In genomic region chr11:70319614-70320013, GRCm38 (mm10) we compare ENCODE assay signal across 24 mouse cellular contexts. TPM values are rescaled to one million over a fixed set of nuclear protein-coding genes. Genes with fewer than 3 reads are reported as not detected.
"Had no signal": no experiment of that assay in that cellular context is flagged by ENCODE, and none has a peak within 500 bp of the region (broad histone marks: within the 10 kb centered on the region; RNA-seq: fewer than 3 reads in every experiment).

No protein-coding gene starts in this region.

- H3K9me3 ChIP-seq: midbrain, embryonic 10.5 days; midbrain, embryonic 12.5 days; neural tube, embryonic 13.5 days; neural tube, embryonic 15.5 days had no signal

- H3K27ac ChIP-seq: liver, embryonic 14.5 days; midbrain, embryonic 10.5 days; midbrain, embryonic 12.5 days; neural tube, embryonic 13.5 days; neural tube, embryonic 15.5 days had no signal

- ATAC-seq: midbrain, embryonic 16.5 days had no signal

- DNase-seq: lung, adult 18-20 months; lung, embryonic 14.5 days; lung, postnatal 14 days; lung, postnatal 4 days; midbrain, embryonic 14.5 days; retina, postnatal 1 day; right cerebral cortex, adult 18-20 months; right cerebral cortex, postnatal 25 days; right cerebral cortex, postnatal 4 days; spleen, adult 18-20 months; thymus, adult 2 months; thymus, postnatal 25 days; thymus, postnatal 4 days had no signal

- H3K36me3 ChIP-seq: midbrain, embryonic 10.5 days; midbrain, embryonic 12.5 days; neural tube, embryonic 13.5 days; neural tube, embryonic 15.5 days had no signal

- H3K4me3 ChIP-seq: midbrain, embryonic 10.5 days; midbrain, embryonic 12.5 days; myocyte; neural tube, embryonic 13.5 days; neural tube, embryonic 15.5 days had no signal

- H3K9ac ChIP-seq: liver, embryonic 14.5 days; lung, embryonic 14.5 days; midbrain, embryonic 12.5 days; neural tube, embryonic 13.5 days; neural tube, embryonic 15.5 days had no signal

- H3K4me2 ChIP-seq: lung, embryonic 14.5 days; midbrain, embryonic 12.5 days; neural tube, embryonic 13.5 days; neural tube, embryonic 15.5 days had no signal

RNA-seq across cellular contexts. Expression of gene Alox12e, which starts 2.8 kb away (rescaled TPM):
- total RNA-seq: megakaryocyte-erythroid progenitor cell, adult 5-6 weeks had no signal
- polyA plus RNA-seq: lung, embryonic 14.5 days; midbrain, embryonic 10.5 days; midbrain, embryonic 12.5 days; midbrain, embryonic 14.5 days; midbrain, embryonic 16.5 days; myocyte; neural tube, embryonic 11.5 days; neural tube, embryonic 13.5 days; neural tube, embryonic 15.5 days; stomach, embryonic 14.5 days; stomach, embryonic 16.5 days had no signal

RNA-seq across cellular contexts. Expression of gene Alox15, which starts 32.2 kb away (rescaled TPM):
- total RNA-seq: megakaryocyte-erythroid progenitor cell, adult 5-6 weeks had no signal
- polyA plus RNA-seq: midbrain, embryonic 10.5 days; midbrain, embryonic 14.5 days; myocyte; neural tube, embryonic 11.5 days; neural tube, embryonic 13.5 days; neural tube, embryonic 15.5 days had no signal
